Mouse (Mus musculus): ENCODE measurements around the gene Klk14. TPM values are rescaled to one million over a fixed set of nuclear protein-coding genes. Genes with fewer than 3 reads are reported as not detected.
"Not testable (repeated sequence)": the region's sequence is repeated elsewhere in the genome, so short reads cannot be mapped to it uniquely, and the experiment has no call there.

The Klk14 gene
- not detected in 2 replicates for polyA plus RNA-seq (2016; fragmentation: Nextera tagmentation; extraction: Ambion mirVana)

DNA sequence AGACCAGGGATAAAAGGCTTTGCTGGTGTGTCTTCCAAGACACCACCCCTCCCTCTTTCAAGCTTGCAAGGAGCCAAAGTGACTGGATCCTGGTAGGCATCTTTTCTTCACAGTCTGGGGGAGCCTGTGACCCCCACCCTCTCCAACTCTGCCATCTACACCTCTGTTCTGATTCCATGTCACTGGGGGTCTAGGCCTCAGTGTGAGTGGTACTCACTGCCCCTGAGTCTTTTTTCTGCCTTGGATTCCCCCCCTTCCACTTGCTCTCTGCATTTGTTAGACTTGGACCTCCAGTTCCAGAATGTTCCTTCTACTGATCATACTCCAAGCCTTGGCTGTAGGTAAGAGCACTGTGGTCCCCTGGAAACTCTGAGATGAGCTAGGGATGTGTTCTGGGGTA, at the start of gene Klk14:
TSS of gene Klk14 (plus strand) at position 301 of the 400 bp plus-strand sequence.
- H3K4me3 ChIP-seq, result no peak within 1 kb of the TSS

DNA sequence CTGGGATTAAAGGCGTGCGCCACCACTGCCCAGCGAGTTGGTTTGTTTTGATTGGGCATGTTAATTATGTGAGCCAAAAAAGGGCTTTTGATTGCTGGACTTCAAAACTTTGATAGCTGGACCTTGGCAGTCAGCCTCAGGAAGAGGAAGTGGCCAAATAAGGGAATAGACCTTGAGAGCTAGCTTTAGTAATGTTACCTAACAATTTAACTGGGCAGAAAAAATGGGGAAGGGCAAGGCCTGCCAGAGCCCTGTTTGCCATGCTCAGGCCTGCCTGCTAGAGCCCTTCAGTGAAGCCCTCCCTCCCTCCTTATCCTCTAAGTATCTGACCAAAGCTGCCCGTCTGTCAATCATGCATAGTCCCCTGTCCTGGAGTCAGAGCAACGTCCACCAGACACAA, 47.6 kb upstream of the Klk14 start:
- Histone ChIP-seq H3K9me3 (no peaks in the 10 kb centered on the region), H3K9ac (no peak overlapping the region), H3K36me3 (no peaks in the 10 kb centered on the region), H3K27ac (no peak overlapping the region), H3K4me1 (no peaks in the 10 kb centered on the region), H3K27me3 (no peaks in the 10 kb centered on the region), H3K4me3 (no peak overlapping the region), H3K4me2 (replicated peaks) (no peak overlapping the region)
- ATAC-seq (ENCODE audit: insufficient number of reproducible peaks, insufficient read depth, low FRiP score, low TSS enrichment), result no peak
- WGBS, result 79% methylated on average over 5 of the region's 5 CpGs

More for the DNA sequence above, at the start of gene Klk14:
- Histone ChIP-seq H3K36me3 (no peaks in the 10 kb centered on the region), H3K27me3 (no peaks in the 10 kb centered on the region), H3K9me3 (no peaks in the 10 kb centered on the region), H3K4me2 (replicated peaks) (no peak within 1 kb of the TSS), H3K4me1 (no peaks in the 10 kb centered on the region), H3K27ac (no peak within 1 kb of the TSS), H3K9ac (no peak within 1 kb of the TSS)
- ATAC-seq (ENCODE audit: insufficient number of reproducible peaks, insufficient read depth, low FRiP score, low TSS enrichment), result no peak

DNA sequence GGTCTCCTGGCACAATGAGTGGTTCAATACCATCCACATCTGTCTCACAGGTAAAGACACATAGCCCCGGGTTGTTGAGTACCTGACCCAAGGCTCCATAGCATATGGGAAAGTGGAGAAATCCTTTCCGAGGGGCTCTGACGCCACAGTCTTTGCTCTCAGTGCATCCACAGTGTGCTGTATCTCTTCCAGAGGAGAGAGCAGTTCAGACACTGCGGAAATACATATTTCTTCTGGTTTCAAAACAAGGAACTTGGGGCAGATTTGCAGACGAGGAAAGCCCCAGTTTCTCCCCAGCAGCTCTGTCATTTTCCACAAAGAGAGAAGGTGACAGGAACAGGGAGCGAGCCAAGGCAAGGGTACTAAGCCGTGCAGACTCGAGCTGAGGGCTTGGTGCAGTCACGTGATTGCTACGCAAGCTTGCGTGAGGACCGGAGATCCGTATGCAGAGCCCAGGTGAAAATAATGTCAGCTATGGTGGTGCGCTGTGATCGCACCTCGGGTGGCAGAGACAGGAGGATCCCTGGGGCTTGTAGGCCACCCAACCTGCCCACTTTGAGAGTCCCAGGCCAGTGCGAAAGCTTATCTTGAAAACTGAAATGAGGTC, 47.1 kb upstream of the Klk14 start:
- no peaks in the 10 kb centered on the region for H3K36me3 ChIP-seq
- no peaks in the 10 kb centered on the region for H3K9me3 ChIP-seq
- no peak overlapping the region for H3K4me3 ChIP-seq
- no peak overlapping the region for H3K27ac ChIP-seq
- WGBS, result 82% methylated on average over 17 of the region's 17 CpGs
- H3K4me2 ChIP-seq (replicated peaks), result no peak overlapping the region
- H3K9ac ChIP-seq, result no peak overlapping the region
- H3K4me1 ChIP-seq, result no peaks in the 10 kb centered on the region
- ATAC-seq (ENCODE audit: insufficient number of reproducible peaks, insufficient read depth, low FRiP score, low TSS enrichment), result no peak
- no peaks in the 10 kb centered on the region for H3K27me3 ChIP-seq

DNA sequence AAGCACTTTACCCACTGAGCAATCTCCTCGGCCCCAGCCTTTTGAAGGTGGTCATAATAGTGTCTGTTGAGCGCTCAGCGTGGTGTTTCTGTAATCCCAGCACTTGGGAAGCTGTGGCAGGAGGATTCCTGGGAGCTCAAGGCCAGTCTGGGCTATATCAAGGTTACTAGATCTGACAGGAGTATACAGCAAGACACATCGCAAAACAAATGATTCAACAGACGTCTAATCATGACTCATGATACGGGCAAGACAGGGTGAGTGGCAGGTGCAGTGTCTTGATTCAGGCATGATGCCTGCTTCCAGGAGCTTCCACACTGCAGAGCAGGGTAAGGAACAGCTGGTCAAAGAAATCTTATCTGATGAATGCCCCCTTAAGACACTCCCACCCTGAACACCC, 37.5 kb upstream of the Klk14 start:
- WGBS, result 86% methylated on average over 6 of the region's 6 CpGs
- Histone ChIP-seq H3K4me1 (no peaks in the 10 kb centered on the region), H3K27me3 (no peaks in the 10 kb centered on the region), H3K27ac (no peak overlapping the region), H3K36me3 (no peaks in the 10 kb centered on the region), H3K9me3 (no peaks in the 10 kb centered on the region; the same call in 1 of the 2 replicates), H3K4me3 (no peak overlapping the region), H3K9ac (no peak overlapping the region), H3K4me2 (replicated peaks) (no peak overlapping the region)
- no peak for ATAC-seq (ENCODE audit: insufficient number of reproducible peaks, insufficient read depth, low FRiP score, low TSS enrichment)

DNA sequence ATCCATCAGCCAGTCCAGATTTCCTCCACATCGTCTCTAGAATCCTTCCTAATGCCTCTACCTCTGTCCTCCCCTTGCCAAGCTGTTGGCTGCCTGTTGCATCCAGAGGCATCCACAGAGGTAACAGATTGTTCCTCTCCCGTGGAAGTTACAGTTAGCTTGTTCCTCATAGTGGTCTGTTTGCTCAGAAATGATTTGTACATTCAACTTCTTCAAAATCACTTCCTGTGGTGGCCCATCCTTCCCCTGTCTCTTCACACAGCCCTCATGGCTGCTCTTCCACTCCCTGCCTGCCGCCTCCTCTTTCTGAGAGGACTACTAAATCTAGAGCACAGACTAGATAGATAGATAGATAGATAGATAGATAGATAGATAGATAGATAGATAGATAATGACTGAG, 35.7 kb upstream of the Klk14 start:
- WGBS, result 71% methylated on average over 3 of the region's 3 CpGs

DNA sequence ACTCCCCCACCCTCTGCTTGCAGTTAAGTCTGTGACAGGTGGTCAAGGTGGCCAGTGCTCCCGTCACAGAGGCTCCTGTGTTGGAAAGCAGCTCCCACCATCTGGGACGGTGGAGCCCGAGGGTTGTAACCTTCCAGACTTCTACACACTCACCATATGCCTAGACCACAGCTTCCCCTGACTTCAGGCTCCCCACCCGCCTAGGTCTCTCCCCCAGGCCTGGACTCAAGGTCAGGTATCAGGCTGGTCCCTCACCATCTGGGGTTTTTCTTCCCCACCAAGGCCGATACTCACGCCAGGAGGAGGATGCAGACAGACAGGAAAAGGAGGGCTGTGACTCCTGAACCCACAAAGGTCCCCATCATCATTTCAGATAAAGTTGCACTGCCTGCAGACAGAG, 34.0 kb upstream of the Klk14 start:
- 68% methylated on average over 6 of the region's 6 CpGs for WGBS
- H3K9me3 ChIP-seq, result no peaks in the 10 kb centered on the region
- H3K27ac ChIP-seq, result no peak overlapping the region
- H3K4me2 ChIP-seq (replicated peaks), result no peak overlapping the region
- H3K9ac ChIP-seq, result no peak overlapping the region
- H3K36me3 ChIP-seq, result no peaks in the 10 kb centered on the region
- H3K4me3 ChIP-seq, result no peak overlapping the region
- ATAC-seq (ENCODE audit: insufficient number of reproducible peaks, insufficient read depth, low FRiP score, low TSS enrichment), result no peak
- no peaks in the 10 kb centered on the region; the same call in 1 of the 2 replicates for H3K27me3 ChIP-seq
- no peaks in the 10 kb centered on the region for H3K4me1 ChIP-seq

More for the DNA sequence above, 35.7 kb upstream of the Klk14 start:
- no peak overlapping the region for H3K9ac ChIP-seq
- no peaks in the 10 kb centered on the region for H3K36me3 ChIP-seq
- H3K4me3 ChIP-seq, result no peak overlapping the region
- no peaks in the 10 kb centered on the region for H3K4me1 ChIP-seq
- no peak overlapping the region for H3K4me2 ChIP-seq (replicated peaks)
- ATAC-seq (ENCODE audit: insufficient number of reproducible peaks, insufficient read depth, low FRiP score, low TSS enrichment), result no peak
- H3K9me3 ChIP-seq, result no peaks in the 10 kb centered on the region; the same call in 1 of the 2 replicates
- H3K27me3 ChIP-seq, result no peaks in the 10 kb centered on the region
- no peak overlapping the region for H3K27ac ChIP-seq

DNA sequence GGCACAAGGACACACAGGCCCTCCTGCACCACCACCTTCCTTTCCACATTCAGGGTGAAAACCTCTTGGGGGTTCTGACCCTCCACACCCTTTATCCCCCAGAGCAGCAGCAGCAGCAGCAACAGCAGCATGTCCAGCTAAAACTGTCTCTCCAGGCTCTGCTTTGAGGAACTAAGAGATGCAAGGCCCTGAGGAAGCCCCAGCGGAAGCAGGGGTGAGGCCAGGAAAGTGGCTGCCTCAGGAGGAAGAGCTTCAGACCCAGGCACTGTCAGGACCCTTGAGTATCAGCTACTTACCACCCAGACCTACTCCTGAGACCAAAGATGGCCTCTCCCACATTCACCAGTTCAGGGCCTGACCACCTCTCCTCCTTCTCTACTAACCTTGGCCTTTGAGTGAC, 30.2 kb upstream of the Klk14 start, which contains the start of gene Siglece:
TSS of gene Siglece (minus strand) at position 160 of the 400 bp plus-strand sequence.
- no peaks in the 10 kb centered on the region; the same call in 1 of the 2 replicates for H3K27me3 ChIP-seq
- H3K9me3 ChIP-seq, result no peaks in the 10 kb centered on the region
- no peaks in the 10 kb centered on the region for H3K4me1 ChIP-seq
- ATAC-seq (ENCODE audit: insufficient number of reproducible peaks, insufficient read depth, low FRiP score, low TSS enrichment), result no peak
- H3K36me3 ChIP-seq, result no peaks in the 10 kb centered on the region
- no peak within 1 kb of the TSS for H3K4me3 ChIP-seq
- 60% methylated on average over 1 of the region's 1 CpGs for WGBS
- no peak within 1 kb of the TSS for H3K4me2 ChIP-seq (replicated peaks)
- H3K27ac ChIP-seq, result no peak within 1 kb of the TSS
- no peak within 1 kb of the TSS for H3K9ac ChIP-seq

DNA sequence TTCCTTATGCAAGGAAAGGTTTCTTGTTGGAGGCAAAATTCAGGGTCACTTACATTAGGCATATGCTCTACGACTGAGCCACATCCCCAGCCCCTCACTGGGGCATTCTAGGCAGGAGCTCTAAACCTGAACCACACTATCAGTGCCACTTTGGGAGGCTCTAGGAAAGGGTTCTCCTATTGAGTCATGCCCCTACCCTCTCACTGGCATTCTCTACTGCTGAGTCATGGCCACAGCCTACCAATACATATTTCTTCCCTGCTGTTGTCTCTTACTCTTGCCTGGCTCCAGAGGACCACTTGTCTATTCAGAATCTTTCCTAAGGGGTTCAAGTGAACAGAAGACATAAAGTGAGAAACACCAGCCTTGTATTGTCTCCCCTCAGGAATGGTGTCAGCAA, 27.4 kb upstream of the Klk14 start:
- Histone ChIP-seq H3K9ac (no peak overlapping the region), H3K27ac (no peak overlapping the region), H3K4me2 (replicated peaks) (no peak overlapping the region), H3K4me3 (no peak overlapping the region), H3K27me3 (no peaks in the 10 kb centered on the region; the same call in 1 of the 2 replicates), H3K4me1 (no peaks in the 10 kb centered on the region), H3K36me3 (no peaks in the 10 kb centered on the region), H3K9me3 (no peaks in the 10 kb centered on the region)
- ATAC-seq (ENCODE audit: insufficient number of reproducible peaks, insufficient read depth, low FRiP score, low TSS enrichment), result no peak
- 87% methylated on average over 1 of the region's 1 CpGs for WGBS

DNA sequence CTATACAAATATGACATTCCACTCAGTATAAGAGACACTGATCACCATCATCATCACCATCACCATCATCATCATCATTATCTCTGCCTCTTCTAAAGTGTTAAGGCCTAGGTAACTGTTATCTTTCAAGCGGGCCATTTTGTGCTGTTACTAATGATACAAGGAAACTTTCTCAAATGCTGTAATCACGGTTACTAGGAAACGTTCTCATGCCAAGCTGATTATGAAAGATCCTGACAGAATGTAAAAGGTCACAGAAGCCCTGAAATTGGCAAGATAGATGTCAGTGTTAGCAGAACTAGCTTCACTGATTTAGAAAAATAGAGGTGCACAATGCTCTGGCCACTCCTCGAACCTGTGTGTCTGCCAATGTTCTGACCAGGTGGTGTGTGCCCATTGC, 23.0 kb upstream of the Klk14 start:
- ATAC-seq (ENCODE audit: insufficient number of reproducible peaks, insufficient read depth, low FRiP score, low TSS enrichment); H3K36me3 ChIP-seq; H3K27me3 ChIP-seq; H3K4me3 ChIP-seq; H3K27ac ChIP-seq; H3K9ac ChIP-seq; H3K4me1 ChIP-seq; H3K9me3 ChIP-seq; H3K4me2 ChIP-seq (replicated peaks): not testable (repeated sequence)
- WGBS, result 92% methylated on average over 4 of the region's 4 CpGs

DNA sequence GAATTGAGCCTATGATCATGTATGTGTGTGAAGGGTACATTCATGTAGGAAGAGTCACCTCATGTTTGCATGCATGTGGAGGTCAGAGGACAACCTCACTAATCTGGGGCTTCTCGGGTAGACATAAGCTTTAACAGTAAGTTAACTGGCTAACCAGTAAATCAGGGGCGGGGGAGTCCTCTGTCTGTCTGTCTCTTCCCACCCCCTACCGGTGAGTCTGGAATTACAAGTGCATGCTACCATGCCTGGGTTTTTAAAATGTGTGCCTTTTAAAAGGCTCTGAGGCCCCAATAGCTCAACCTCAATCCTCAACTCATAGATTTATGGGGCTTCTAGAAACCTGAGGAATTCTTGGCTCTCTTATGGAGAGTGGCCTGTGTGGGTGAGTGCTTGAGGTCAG, 21.6 kb upstream of the Klk14 start:
- Histone ChIP-seq H3K9me3 (no peaks in the 10 kb centered on the region), H3K27me3 (no peaks in the 10 kb centered on the region), H3K36me3 (no peaks in the 10 kb centered on the region), H3K4me1 (peaks cover 6% of the 10 kb centered on the region; the same call in 1 of the 2 replicates), H3K9ac (no peak overlapping the region), H3K27ac (no peak overlapping the region), H3K4me2 (replicated peaks) (no peak overlapping the region), H3K4me3 (no peak overlapping the region)
- WGBS, result 23% methylated on average over 3 of the region's 3 CpGs
- no peak for ATAC-seq (ENCODE audit: insufficient number of reproducible peaks, insufficient read depth, low FRiP score, low TSS enrichment)

DNA sequence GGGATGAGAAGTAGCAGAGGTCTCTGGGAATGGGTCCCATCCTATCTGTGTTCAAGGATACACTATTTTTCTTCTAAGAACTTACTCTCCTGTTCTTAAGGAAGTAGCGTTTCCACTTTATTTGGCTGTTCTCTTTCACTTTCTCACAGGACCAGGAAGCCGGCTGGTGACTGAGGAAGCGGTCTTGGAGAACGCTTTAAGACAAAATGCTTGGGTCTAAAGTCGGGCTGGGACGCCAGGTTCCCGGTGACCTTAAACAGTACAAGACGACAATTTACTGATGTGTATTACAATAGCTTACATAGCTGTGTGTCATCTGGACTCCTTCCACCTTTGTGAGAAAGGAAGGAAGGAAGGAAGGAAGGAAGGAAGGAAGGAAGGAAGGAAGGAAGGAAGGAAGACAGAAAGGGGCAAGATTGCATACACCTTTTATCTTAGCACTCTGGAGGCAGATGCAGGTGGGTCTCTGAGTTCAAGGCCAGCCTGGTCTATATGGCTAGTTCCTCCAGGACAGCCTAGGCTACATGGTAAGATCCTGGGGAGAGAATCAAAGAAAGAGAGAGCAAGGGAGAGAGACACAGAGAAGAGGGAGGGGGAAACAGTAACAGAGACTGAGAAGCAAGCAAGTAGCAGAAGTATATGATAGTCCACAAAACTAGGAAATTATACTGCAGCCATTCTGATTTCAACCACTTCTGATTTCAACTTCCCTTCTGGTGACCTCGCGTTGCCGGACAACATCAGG, 19.0 kb upstream of the Klk14 start:
- H3K4me3 ChIP-seq, result peak overlapping the region; percentile 60
- H3K4me1 ChIP-seq, result peaks cover 6% of the 10 kb centered on the region; the same call in 1 of the 2 replicates
- peaks cover 14% of the 10 kb centered on the region for H3K36me3 ChIP-seq
- no peak overlapping the region; the same call in 1 of the 2 replicates for H3K9ac ChIP-seq
- 69% methylated on average over 11 of the region's 11 CpGs for WGBS
- no peaks in the 10 kb centered on the region for H3K9me3 ChIP-seq
- no peak overlapping the region for H3K27ac ChIP-seq
- peak overlapping the region; percentile 67 for H3K4me2 ChIP-seq (replicated peaks)
- no peaks in the 10 kb centered on the region for H3K27me3 ChIP-seq
- peak; percentile 12; the same call in 1 of the 2 replicates for ATAC-seq (ENCODE audit: insufficient number of reproducible peaks, insufficient read depth, low FRiP score, low TSS enrichment)
